Mouse (Mus musculus): ENCODE results near the gene Eef1akmt3.

- 0 out of 2 replicates have a peak, but pooled peaks have one; percentile 2 for TF ChIP-seq CTCF (IDR thresholded peaks at IDR 0.05)
- TF ChIP-seq POLR2A (IDR thresholded peaks at IDR 0.05; ENCODE audit: insufficient read depth, low read depth, low read length) = peak; percentile 44; the same call in 1 of the 2 replicates
- peak; percentile 75; the same call in 1 of the 2 replicates for TF ChIP-seq EP300 (IDR thresholded peaks at IDR 0.05; ENCODE audit: insufficient read depth, low read depth, low read length)
Observed at GRCm38 (mm10) chr10:127063239-127063872, 22.0 kb upstream of the Eef1akmt3 start, which contains the start of gene Cdk4.
